Mouse (Mus musculus) Patski (cell line): ENCODE results near the gene Psme2. TPM values are rescaled to one million over a fixed set of nuclear protein-coding genes. Genes with fewer than 3 reads are reported as not detected.

Source experiments
- ATAC-seq: fragments of 100-300 bp; one replicate; pipeline ENCODE4 v1.8.0; 2021
- CTCF ChIA-PET: fragments of 350-600 bp; sonication (Branson Sonifier 250); formaldehyde crosslinking; loops from one replicate; lab custom pipeline; 2022; ENCODE audit warnings: inconsistent platforms; lab: Charles Lee
- POLR2A ChIA-PET: fragments of 350-600 bp; sonication (Branson Sonifier 250); formaldehyde crosslinking; loops from one replicate; lab custom pipeline; 2022; ENCODE audit warnings: antibody characterized with exemption, inconsistent platforms; lab: Charles Lee
- DNase-seq: peaks from one replicate; pipeline ENCODE4 v3.0.0-alpha.2; 2011; ENCODE audit warnings: low read depth, low spot score
- H3K27me3 ChIP-seq: fragments of 371-371 bp; one replicate; pipeline ENCODE4 v1.5.1; 2021
- CTCF ChIP-seq: fragments of 100-300 bp; IDR thresholded peaks from one replicate; pipeline ENCODE4 v1.5.1; 2021
- in situ Hi-C: fragments of 300-500 bp; cut with MboI; formaldehyde crosslinking; loops from 3 replicates; pipeline ENCODE4 v1.11.1; 2018; ENCODE audit warnings: low pct_unique_long_range_greater_than_20kb, mixed read lengths
- polyA plus RNA-seq: library from polyadenylated mRNA; unstranded; gene quantifications from one replicate; pipeline ENCODE4 v1.2.3, GENCODE M21; 2021

The Psme2 gene
- polyA plus RNA-seq, 1 experiment from 2014 or later: 177 TPM

- ChIA-PET CTCF (interaction anchor here (1.1 kb wide), 1 partner anchor 18 kb away, joined by 3 read pairs; the partner anchor contains the start of gene A730061H03Rik), POLR2A (interaction anchor here (0.5 kb wide), 1 partner anchor 18 kb away, joined by 3 read pairs; no protein-coding TSS in a partner anchor)
- ATAC-seq: no peak
- no peak for TF ChIP-seq CTCF
- in situ Hi-C loops: no loop called here
- DNase-seq: no peak
- H3K27me3 ChIP-seq: no peaks in the 10 kb centered on the region
These were observed 48.6 kb downstream of the Psme2 start for GRCm38 (mm10) chr14:55542268-55542667.

DNA sequence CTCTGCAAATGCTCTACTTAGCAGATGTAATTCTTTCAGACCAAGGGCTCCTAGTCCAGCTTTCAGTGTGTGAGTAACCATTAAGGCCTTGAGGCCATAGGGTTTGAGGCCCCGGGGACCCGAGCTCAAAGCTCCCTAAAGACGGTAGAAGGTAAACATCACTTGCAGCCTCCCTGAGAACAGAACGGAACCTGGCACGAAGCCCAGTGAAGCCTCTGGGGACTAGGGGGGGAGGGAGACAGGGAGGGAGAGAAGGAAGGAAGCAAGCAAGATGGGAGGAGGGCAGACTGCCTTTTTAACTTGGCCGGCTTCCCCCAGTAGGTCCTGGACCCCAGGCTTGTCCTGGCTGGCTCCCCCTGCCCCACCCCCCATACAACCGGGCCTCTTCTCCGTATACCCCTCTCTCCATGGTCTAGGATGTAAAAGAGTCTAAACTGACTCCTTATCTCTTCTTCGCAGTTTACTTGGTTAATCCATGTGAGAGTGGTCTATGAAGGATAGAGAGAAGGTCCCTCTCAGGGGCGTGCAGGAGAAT is 50.1 kb downstream of the Psme2 start:
- CTCF ChIA-PET: interaction anchor here (1.7 kb wide), 1 partner anchor 43 kb away, joined by 5 read pairs; no protein-coding TSS in a partner anchor
- TF ChIP-seq CTCF: no peak
- in situ Hi-C loops: no loop called here

DNA sequence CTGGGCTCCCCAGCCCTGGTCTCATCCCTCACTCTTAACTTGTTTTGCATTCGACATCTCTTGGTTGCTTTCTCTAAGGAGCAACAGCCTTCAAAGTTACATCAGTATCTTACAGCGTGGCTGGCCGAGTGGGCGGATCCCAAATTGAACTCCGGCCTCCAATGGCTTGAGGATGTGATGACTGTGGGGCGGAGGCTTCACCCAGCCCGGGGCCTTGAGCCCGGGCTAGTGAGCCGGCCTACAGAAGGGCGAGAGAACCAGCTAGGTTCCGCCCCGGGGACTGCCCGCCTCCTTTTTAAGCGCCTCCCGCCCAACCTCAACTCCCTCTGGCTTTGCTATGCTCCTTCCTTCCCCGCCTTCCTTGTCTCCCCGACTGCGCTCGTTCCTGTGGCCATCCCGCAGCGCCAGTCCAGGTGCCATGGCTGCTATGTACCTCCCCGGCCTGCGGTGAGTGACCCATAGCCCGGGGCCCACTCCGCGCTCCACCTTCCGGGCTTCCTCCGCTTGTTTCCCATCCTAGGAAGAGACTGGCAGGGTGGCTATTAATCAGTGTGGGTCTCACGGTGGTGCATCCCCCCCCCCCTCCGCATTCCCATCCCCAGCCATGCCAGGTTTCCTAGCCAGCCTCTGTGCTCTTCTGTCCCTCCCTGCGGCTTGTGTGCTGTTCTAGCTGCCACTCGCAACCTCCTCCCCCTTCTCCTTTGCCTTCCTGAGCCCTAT is 50.7 kb downstream of the Psme2 start, which contains the start of gene Pck2:
Gene Pck2, plus strand, starts transcription at position 200 of the 720 bp plus-strand sequence.
- no peaks in the 10 kb centered on the region for H3K27me3 ChIP-seq
- DNase-seq (no peak), ATAC-seq (peak; percentile 97)
- TF ChIP-seq CTCF: no peak
- in situ Hi-C loops: no loop called here
- CTCF ChIA-PET: interaction anchor here (1.1 to 1.7 kb wide), 2 partner anchors 43 kb away, joined by 5 read pairs; no protein-coding TSS in a partner anchor
- POLR2A ChIA-PET: interaction anchor here (0.9 to 1.4 kb wide), 2 partner anchors 17 to 56 kb away, joined by 5 to 6 read pairs; no protein-coding TSS in a partner anchor

More for the DNA sequence above, 50.1 kb downstream of the Psme2 start:
- ATAC-seq (peak; percentile 4), DNase-seq (peak; percentile 75)
- POLR2A ChIA-PET: interaction anchor here (0.9 to 1.4 kb wide), 2 partner anchors 17 to 55 kb away, joined by 5 to 6 read pairs; no protein-coding TSS in a partner anchor
- no peaks in the 10 kb centered on the region for H3K27me3 ChIP-seq

Other genes with a start within 250 kb of the Psme2 start
- gene Dhrs4, start 112.4 kb downstream of the Psme2 start, polyA plus RNA-seq: 71.3 TPM
- gene Carmil3, start 100.5 kb downstream of the Psme2 start, polyA plus RNA-seq: 2.6 TPM
- gene Cpne6, start 80.7 kb downstream of the Psme2 start, polyA plus RNA-seq: not detected
- gene Nrl, start 66.1 kb downstream of the Psme2 start, polyA plus RNA-seq: not detected
- gene Pck2, start 50.8 kb downstream of the Psme2 start, polyA plus RNA-seq: 109 TPM
- 71.7 TPM for gene Dcaf11, start 31.1 kb downstream of the Psme2 start, polyA plus RNA-seq
- 4.7 TPM for gene A730061H03Rik, start 30.7 kb downstream of the Psme2 start, polyA plus RNA-seq
- not detected for gene Fitm1, start 15.5 kb downstream of the Psme2 start, polyA plus RNA-seq
- gene Psme1, start 13.0 kb downstream of the Psme2 start, polyA plus RNA-seq: 243 TPM
- gene Emc9, start 5.8 kb downstream of the Psme2 start, polyA plus RNA-seq: 7.3 TPM
- 28.0 TPM for gene Rnf31, start 595 bp upstream of the Psme2 start, polyA plus RNA-seq
- gene Irf9, start 12.5 kb upstream of the Psme2 start, polyA plus RNA-seq: 24.2 TPM
- not detected for gene Rec8, start 26.9 kb upstream of the Psme2 start, polyA plus RNA-seq
- 116 TPM for gene Ipo4, start 44.8 kb upstream of the Psme2 start, polyA plus RNA-seq
- gene Gm49378, start 46.8 kb upstream of the Psme2 start, polyA plus RNA-seq: 1.5 TPM
- 109 TPM for gene Tm9sf1, start 52.7 kb upstream of the Psme2 start, polyA plus RNA-seq
- 0.42 TPM for gene Tssk4, start 59.1 kb upstream of the Psme2 start, polyA plus RNA-seq
- gene Mdp1, start 69.4 kb upstream of the Psme2 start, polyA plus RNA-seq: 29.7 TPM
- 35.9 TPM for gene Gmpr2, start 80.8 kb upstream of the Psme2 start, polyA plus RNA-seq
- gene Nedd8, start 81.0 kb upstream of the Psme2 start, polyA plus RNA-seq: 325 TPM
- gene Tinf2, start 90.7 kb upstream of the Psme2 start, polyA plus RNA-seq: 19.5 TPM
- 0.12 TPM for gene Tgm1, start 122.8 kb upstream of the Psme2 start, polyA plus RNA-seq
- 32.8 TPM for gene Rabggta, start 131.2 kb upstream of the Psme2 start, polyA plus RNA-seq
- gene Dhrs1, start 154.6 kb upstream of the Psme2 start, polyA plus RNA-seq: 87.3 TPM
- gene Nop9, start 154.6 kb upstream of the Psme2 start, polyA plus RNA-seq: 25.5 TPM
- gene Cideb, start 167.3 kb upstream of the Psme2 start, polyA plus RNA-seq: 1.9 TPM
- not detected for gene Ltb4r2, start 170.3 kb upstream of the Psme2 start, polyA plus RNA-seq
- not detected for gene Ltb4r1, start 174.8 kb upstream of the Psme2 start, polyA plus RNA-seq
- gene Adcy4, start 193.0 kb upstream of the Psme2 start, polyA plus RNA-seq: not detected
- 0.12 TPM for gene Ripk3, start 197.8 kb upstream of the Psme2 start, polyA plus RNA-seq
- gene Nfatc4, start 232.0 kb upstream of the Psme2 start, polyA plus RNA-seq: 3.9 TPM